Mouse (Mus musculus): ENCODE results near the gene Eml5.

GRCm38 (mm10) chr12:98910096-98910495, 8.8 kb upstream of the Eml5 start:
- TF ChIP-seq TAL1 (conservative IDR thresholded peaks at IDR 0.05; ENCODE audit: low read depth, low read length) (no peak), GATA2 (IDR thresholded peaks at IDR 0.05; ENCODE audit: borderline replicate concordance, low read depth, low read length) (no peak)

All from G1E (cell line).